Mouse (Mus musculus) adrenal gland, adult (tissue): ENCODE measurements around the gene Ralbp1.
A peak's percentile ranks its signal among the peaks of the same experiment; 100 is the strongest.

Source experiments
- DNase-seq, 2 experiments: peaks; one replicate each; pipeline ENCODE4 v3.0.0; 2022 to 2023; ENCODE audit warnings: low spot score in 1 of 2; ENCODE audit not compliant: inconsistent age in 2 of 2

Gene Ralbp1

GRCm38 (mm10) chr17:65902281-65902680, 16.7 kb upstream of the Ralbp1 start:
- no peak for DNase-seq

GRCm38 (mm10) chr17:65896016-65896415, 10.4 kb upstream of the Ralbp1 start:
- no peak for DNase-seq

- DNase-seq = no peak
These were observed 3.9 kb upstream of the Ralbp1 start for GRCm38 (mm10) chr17:65889476-65889875.

GRCm38 (mm10) chr17:65886571-65886970, 973 bp upstream of the Ralbp1 start:
- DNase-seq = peak in 1 of 2 experiments; percentile 54

GRCm38 (mm10) chr17:65885398-65885696, 251 bp downstream of the Ralbp1 start:
- DNase-seq = no peak

GRCm38 (mm10) chr17:65884691-65885397, 754 bp downstream of the Ralbp1 start:
- DNase-seq = peak; percentile 100

- DNase-seq = no peak
These were observed 1.4 kb downstream of the Ralbp1 start for GRCm38 (mm10) chr17:65884061-65884669.

- no peak for DNase-seq
These were observed 8.6 kb downstream of the Ralbp1 start for GRCm38 (mm10) chr17:65877026-65877425.

- DNase-seq = no peak
These were observed 11.8 kb downstream of the Ralbp1 start for GRCm38 (mm10) chr17:65873834-65874233.

- no peak for DNase-seq
These were observed 12.4 kb downstream of the Ralbp1 start for GRCm38 (mm10) chr17:65873156-65873555.

GRCm38 (mm10) chr17:65872652-65873051, 12.9 kb downstream of the Ralbp1 start:
- DNase-seq = peak in 1 of 2 experiments; percentile 68

GRCm38 (mm10) chr17:65872051-65872450, 13.5 kb downstream of the Ralbp1 start:
- no peak for DNase-seq

GRCm38 (mm10) chr17:65871641-65872041, 14.0 kb downstream of the Ralbp1 start:
- no peak for DNase-seq

GRCm38 (mm10) chr17:65870146-65870545, 15.5 kb downstream of the Ralbp1 start:
- DNase-seq = peak; percentile 79 to 94

GRCm38 (mm10) chr17:65869720-65870119, 15.9 kb downstream of the Ralbp1 start:
- no peak for DNase-seq

GRCm38 (mm10) chr17:65867996-65868395, 17.6 kb downstream of the Ralbp1 start:
- no peak for DNase-seq

- no peak for DNase-seq
These were observed 19.4 kb downstream of the Ralbp1 start for GRCm38 (mm10) chr17:65866201-65866600.

- no peak for DNase-seq
These were observed 20.3 kb downstream of the Ralbp1 start for GRCm38 (mm10) chr17:65865265-65865664.

- DNase-seq = peak in 1 of 2 experiments; percentile 74
These were observed 20.9 kb downstream of the Ralbp1 start for GRCm38 (mm10) chr17:65864742-65865141.

GRCm38 (mm10) chr17:65863830-65864229, 21.8 kb downstream of the Ralbp1 start:
- DNase-seq = no peak

GRCm38 (mm10) chr17:65862579-65862978, 23.0 kb downstream of the Ralbp1 start:
- peak in 1 of 2 experiments; percentile 59 for DNase-seq

- no peak for DNase-seq
These were observed 28.0 kb downstream of the Ralbp1 start for GRCm38 (mm10) chr17:65857617-65858016.

GRCm38 (mm10) chr17:65854006-65854405, 31.6 kb downstream of the Ralbp1 start:
- DNase-seq = no peak
